Mouse (Mus musculus): ENCODE results near the gene Set. TPM values are rescaled to one million over a fixed set of nuclear protein-coding genes. Genes with fewer than 3 reads are reported as not detected.
"Not testable (repeated sequence)": the region's sequence is repeated elsewhere in the genome, so short reads cannot be mapped to it uniquely, and the experiment has no call there.

Set gene
- 160 and 167 TPM in 2 replicates for total RNA-seq (2015)
- 634 and 647 TPM in 2 replicates for total RNA-seq (2017)

GRCm38 (mm10) chr2:30057223-30057904 lies at the start of gene Set:
Set (plus strand) TSS chr2:30057378.
- no peak for ATAC-seq (ENCODE audit: poor library complexity, severe bottlenecking)

- no peak for ATAC-seq (ENCODE audit: poor library complexity, severe bottlenecking)
These were observed 48.1 kb upstream of the Set start for GRCm38 (mm10) chr2:30009101-30009500.

GRCm38 (mm10) chr2:30010840-30011281 lies 46.3 kb upstream of the Set start:
- no peak for ATAC-seq (ENCODE audit: poor library complexity, severe bottlenecking)

GRCm38 (mm10) chr2:30014326-30014966 lies 42.7 kb upstream of the Set start:
- ATAC-seq (ENCODE audit: poor library complexity, severe bottlenecking): no peak

- no peak for ATAC-seq (ENCODE audit: poor library complexity, severe bottlenecking)
These were observed 31.7 kb upstream of the Set start for GRCm38 (mm10) chr2:30025454-30025853.

- ATAC-seq (ENCODE audit: poor library complexity, severe bottlenecking): no peak
These were observed 30.2 kb upstream of the Set start for GRCm38 (mm10) chr2:30026997-30027396.

GRCm38 (mm10) chr2:30032244-30032846 lies 24.8 kb upstream of the Set start:
- no peak for ATAC-seq (ENCODE audit: poor library complexity, severe bottlenecking)

GRCm38 (mm10) chr2:30032957-30033356 lies 24.2 kb upstream of the Set start:
- no peak for ATAC-seq (ENCODE audit: poor library complexity, severe bottlenecking)

GRCm38 (mm10) chr2:30037762-30038161 lies 19.4 kb upstream of the Set start:
- no peak for ATAC-seq (ENCODE audit: poor library complexity, severe bottlenecking)

- ATAC-seq (ENCODE audit: poor library complexity, severe bottlenecking): no peak
These were observed 18.8 kb upstream of the Set start for GRCm38 (mm10) chr2:30038370-30038769.

- no peak for ATAC-seq (ENCODE audit: poor library complexity, severe bottlenecking)
These were observed 17.5 kb upstream of the Set start for GRCm38 (mm10) chr2:30039687-30040086.

- ATAC-seq (ENCODE audit: poor library complexity, severe bottlenecking): peak; percentile 72
These were observed 14.7 kb upstream of the Set start for GRCm38 (mm10) chr2:30042445-30042844.

- ATAC-seq (ENCODE audit: poor library complexity, severe bottlenecking): no peak
These were observed 12.6 kb upstream of the Set start for GRCm38 (mm10) chr2:30044550-30044949.

- no peak for ATAC-seq (ENCODE audit: poor library complexity, severe bottlenecking)
These were observed 10.1 kb upstream of the Set start for GRCm38 (mm10) chr2:30047127-30047526.

- ATAC-seq (ENCODE audit: poor library complexity, severe bottlenecking): no peak
These were observed 9.1 kb upstream of the Set start for GRCm38 (mm10) chr2:30048101-30048501.

- peak; percentile 99 for ATAC-seq (ENCODE audit: poor library complexity, severe bottlenecking)
These were observed 8.3 kb upstream of the Set start, which contains the start of gene Wdr34 for GRCm38 (mm10) chr2:30048699-30049388. Wdr34 (minus strand) TSS chr2:30048881.

GRCm38 (mm10) chr2:30049831-30050230 lies 7.3 kb upstream of the Set start:
- ATAC-seq (ENCODE audit: poor library complexity, severe bottlenecking): no peak

- ATAC-seq (ENCODE audit: poor library complexity, severe bottlenecking): no peak
These were observed 5.0 kb upstream of the Set start for GRCm38 (mm10) chr2:30051992-30052761.

- ATAC-seq (ENCODE audit: poor library complexity, severe bottlenecking): not testable (repeated sequence)
These were observed 1.9 kb upstream of the Set start for GRCm38 (mm10) chr2:30055310-30055709.

GRCm38 (mm10) chr2:30056736-30057135 lies 442 bp upstream of the Set start:
- no peak for ATAC-seq (ENCODE audit: poor library complexity, severe bottlenecking)

- ATAC-seq (ENCODE audit: poor library complexity, severe bottlenecking): no peak
These were observed 1.2 kb downstream of the Set start for GRCm38 (mm10) chr2:30058418-30058817.

All from megakaryocyte, adult 5-6 weeks (primary cell).